Mouse (Mus musculus) cerebellum, adult 2 months (tissue): ENCODE measurements around the gene Stil.

Experiments
- CTCF ChIP-seq: fragments of 200-500 bp; IDR thresholded peaks from 2 replicates; pipeline ENCODE4 v1.5.1; 2011; ENCODE audit warnings: low read depth, mild to moderate bottlenecking, control low read depth, low read length, moderate library complexity, borderline replicate concordance; ENCODE audit not compliant: insufficient read depth
- POLR2A ChIP-seq: fragments of 200-500 bp; IDR thresholded peaks from 2 replicates; pipeline ENCODE4 v1.6.1; 2011; ENCODE audit warnings: low read length, control low read depth, borderline replicate concordance; ENCODE audit not compliant: insufficient read depth

GRCm38 (mm10) chr4:115060753-115061152, 60.8 kb downstream of the Stil start:
- no peak for TF ChIP-seq CTCF
- no peak for TF ChIP-seq POLR2A
